Mouse (Mus musculus): ENCODE measurements around the gene Trmt6.

DNA sequence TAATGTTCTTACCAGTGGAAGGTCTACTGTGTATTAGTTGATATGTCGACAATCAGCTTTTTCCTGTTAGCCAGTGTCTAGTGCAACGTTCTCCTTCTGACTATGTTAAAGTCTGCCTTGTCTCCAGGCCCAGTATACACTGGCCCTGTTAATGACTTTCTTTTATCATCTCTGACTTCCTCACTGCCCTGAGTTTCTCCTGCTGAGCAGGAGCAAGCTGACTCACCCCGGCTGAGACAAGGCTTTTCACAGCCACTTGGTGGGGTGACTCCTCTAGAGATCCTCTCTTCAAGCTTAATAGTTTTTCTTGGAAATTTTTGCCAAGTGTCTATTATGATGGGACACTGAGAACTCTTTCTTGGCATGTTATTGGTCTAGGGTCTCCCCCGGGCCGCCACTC lies 40.5 kb upstream of the Trmt6 start:
- TF ChIP-seq CTCF (IDR thresholded peaks at IDR 0.05; ENCODE audit: insufficient read depth, low read depth, low read length): no peak
- TF ChIP-seq POLR2A (IDR thresholded peaks at IDR 0.05; ENCODE audit: insufficient read depth, low read depth, low read length): no peak

Data from olfactory bulb, adult 2 months (tissue).